Mouse (Mus musculus) ES-E14 (cell line): ENCODE results near the gene Ebf1.

Source experiments
- HCFC1 ChIP-seq: IDR thresholded peaks from 2 replicates; pipeline ENCODE4 v1.6.1; 2012; ENCODE audit warnings: low read length, inconsistent platforms, borderline replicate concordance; ENCODE audit not compliant: insufficient read depth
- MAFK ChIP-seq: IDR thresholded peaks from 2 replicates; pipeline ENCODE4 v1.6.1; 2014; ENCODE audit warnings: mild to moderate bottlenecking, low read depth, low read length, inconsistent platforms; ENCODE audit not compliant: insufficient read depth
- ZC3H11A ChIP-seq: IDR thresholded peaks from 2 replicates; pipeline ENCODE4 v1.6.1; 2012; ENCODE audit warnings: low read depth, mild to moderate bottlenecking, inconsistent platforms, low read length, borderline replicate concordance

DNA sequence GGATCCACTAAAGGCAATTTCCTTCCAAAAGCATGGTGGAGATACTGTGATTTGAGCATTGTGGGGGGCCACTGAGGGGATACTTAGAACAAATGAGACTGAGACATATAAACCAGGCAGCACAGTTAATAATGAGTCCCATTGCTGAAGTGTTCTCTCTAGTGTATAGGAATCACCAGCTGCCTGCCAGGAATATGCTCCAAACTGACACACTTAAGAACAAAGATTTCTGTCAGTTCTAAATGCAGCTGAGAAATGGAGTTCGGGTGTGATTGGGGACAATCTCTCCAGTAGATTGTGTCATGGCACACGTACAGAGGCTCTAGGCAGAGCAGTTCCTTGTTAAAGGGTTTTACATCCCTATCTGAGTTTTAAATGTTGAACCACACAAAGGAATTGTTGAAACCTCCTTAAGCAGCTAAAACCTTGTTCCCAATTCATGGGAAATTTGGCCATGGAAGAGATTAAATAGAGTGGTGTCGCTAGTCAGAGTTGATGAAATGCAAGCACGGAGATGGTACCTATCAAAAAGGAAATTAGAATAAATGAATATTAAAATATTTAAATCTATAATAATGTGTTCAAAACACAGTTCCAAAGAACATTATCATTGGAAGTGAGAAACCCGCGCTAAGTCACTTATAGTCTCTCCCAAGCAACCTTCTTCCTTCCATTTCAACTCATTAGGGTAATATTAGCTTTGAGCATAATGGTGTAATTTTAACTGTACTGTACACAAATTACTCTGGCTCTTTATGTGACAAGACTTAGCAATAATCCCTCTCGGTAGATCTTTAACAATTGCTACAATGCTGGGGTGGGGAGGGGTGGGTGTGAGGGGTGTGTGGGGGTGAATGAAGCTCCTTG, 438.9 kb downstream of the Ebf1 start:
- TF ChIP-seq HCFC1 (no peak), ZC3H11A (no peak), MAFK (no peak)
